Mouse (Mus musculus): Measurements from ENCODE around the gene Nox4.

DNA sequence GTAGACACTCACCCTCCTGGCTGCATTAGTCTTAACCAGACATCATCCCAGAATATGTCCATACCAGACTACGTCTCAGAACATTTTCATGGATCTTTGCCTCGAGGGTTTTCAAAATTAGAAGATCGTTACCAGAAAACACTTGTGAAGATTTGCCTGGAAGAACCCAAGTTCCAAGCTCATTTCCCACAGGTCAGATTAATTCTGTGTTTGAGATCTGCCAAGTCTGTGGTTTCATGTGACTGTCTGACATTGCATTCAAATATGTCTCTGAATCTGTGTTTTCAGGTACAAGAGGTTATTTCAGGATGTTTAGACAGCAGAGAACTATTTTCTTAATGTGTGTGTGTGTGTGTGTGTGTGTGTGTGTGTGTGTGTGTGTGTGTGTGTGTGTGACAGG is 75.7 kb downstream of the Nox4 start:
- TF ChIP-seq GATA1 (IDR thresholded peaks at IDR 0.05; ENCODE audit: borderline replicate concordance, low read length) (no peak), FLI1 (IDR thresholded peaks at IDR 0.05; ENCODE audit: low read length) (no peak)
